ENCODE assay signal across 42 mouse cellular contexts in genomic region chr15:10378338-10378959, GRCm38 (mm10). TPM values are rescaled to one million over a fixed set of nuclear protein-coding genes. Genes with fewer than 3 reads are reported as not detected.
DNase-seq lines count a peak whose midpoint lies in the region; ATAC-seq and TF ChIP-seq lines count a peak whose summit lies in the region.
"Had no signal": no experiment of that assay in that cellular context is flagged by ENCODE, and none has a peak within 500 bp of the region (broad histone marks: within the 10 kb centered on the region; RNA-seq: fewer than 3 reads in every experiment).

No protein-coding gene starts in this region.

- intact Hi-C loops in left cerebral cortex, postnatal 14 days (cut with DNase I): no loop called here

- H3K4me3 ChIP-seq in liver, embryonic 16.5 days (ENCODE audit: low read depth, low read length): no peak overlapping the region
- H3K4me3 ChIP-seq in liver, embryonic 11.5 days (ENCODE audit: low read depth, low read length): no peak overlapping the region
- no peak overlapping the region for H3K4me3 ChIP-seq in myocyte
- no peak overlapping the region for H3K4me3 ChIP-seq in heart, embryonic 11.5 days (ENCODE audit: low read depth, low read length)
- H3K4me3 ChIP-seq: embryonic facial prominence, embryonic 12.5 days; heart, adult 2 months; kidney, embryonic 15.5 days; megakaryocyte, embryonic 14.5 days; midbrain, embryonic 12.5 days; neural tube, embryonic 13.5 days had no signal

- TF ChIP-seq POLR2A in myocyte (IDR thresholded peaks at IDR 0.05; ENCODE audit: insufficient read length, low read depth): no peak

- ATAC-seq in liver, embryonic 16.5 days (ENCODE audit: low read depth): no peak
- ATAC-seq in liver, embryonic 11.5 days (replicated peaks; ENCODE audit: low FRiP score): no peak
- ATAC-seq in heart, embryonic 11.5 days (replicated peaks; ENCODE audit: insufficient number of reproducible peaks, low FRiP score, low TSS enrichment): no peak
- ATAC-seq: activated CD4-positive, CD25-positive, alpha-beta regulatory T cell, adult 4 months; forebrain, embryonic 14.5 days; hindbrain, embryonic 16.5 days; lung, postnatal 0 days had no signal

- no peaks in the 10 kb centered on the region for H3K27me3 ChIP-seq in liver, embryonic 16.5 days (ENCODE audit: control insufficient read depth, insufficient read depth, low read depth, low read length)
- no peaks in the 10 kb centered on the region for H3K27me3 ChIP-seq in liver, embryonic 11.5 days (replicated peaks; ENCODE audit: control insufficient read depth, insufficient read depth, low read length)
- H3K27me3 ChIP-seq in myocyte (ENCODE audit: control insufficient read depth, insufficient read depth, insufficient read length): no peaks in the 10 kb centered on the region
- no peaks in the 10 kb centered on the region for H3K27me3 ChIP-seq in heart, embryonic 11.5 days (ENCODE audit: control insufficient read depth, insufficient read depth, low read length)
- H3K27me3 ChIP-seq: embryonic facial prominence, embryonic 12.5 days; kidney, embryonic 15.5 days; megakaryocyte, embryonic 14.5 days; midbrain, embryonic 12.5 days; neural tube, embryonic 13.5 days had no signal

- H3K9me3 ChIP-seq in liver, embryonic 16.5 days (replicated peaks; ENCODE audit: control insufficient read depth, low read length): no peaks in the 10 kb centered on the region
- H3K9me3 ChIP-seq in liver, embryonic 11.5 days (ENCODE audit: control insufficient read depth, low read length): no peaks in the 10 kb centered on the region
- H3K9me3 ChIP-seq in heart, embryonic 11.5 days (replicated peaks; ENCODE audit: control insufficient read depth, low read length): no peaks in the 10 kb centered on the region
- H3K9me3 ChIP-seq: embryonic facial prominence, embryonic 12.5 days; kidney, embryonic 15.5 days; megakaryocyte, embryonic 14.5 days; midbrain, embryonic 12.5 days; neural tube, embryonic 13.5 days had no signal

- peaks cover 3% of the 10 kb centered on the region for H3K4me1 ChIP-seq in liver, embryonic 16.5 days (ENCODE audit: control insufficient read depth, low read depth, low read length)
- no peaks in the 10 kb centered on the region for H3K4me1 ChIP-seq in liver, embryonic 11.5 days (replicated peaks; ENCODE audit: control insufficient read depth, insufficient read depth, low read length)
- no peaks in the 10 kb centered on the region for H3K4me1 ChIP-seq in heart, embryonic 11.5 days (ENCODE audit: control insufficient read depth, insufficient read depth, low read length)
- H3K4me1 ChIP-seq: embryonic facial prominence, embryonic 12.5 days; kidney, embryonic 15.5 days; megakaryocyte, embryonic 14.5 days; midbrain, embryonic 12.5 days; neural tube, embryonic 13.5 days had no signal

- no peak overlapping the region for H3K4me2 ChIP-seq in liver, embryonic 16.5 days (ENCODE audit: low read depth, low read length)
- H3K4me2 ChIP-seq in liver, embryonic 11.5 days: no peak overlapping the region
- peak overlapping the region; percentile 7 for H3K4me2 ChIP-seq in myocyte (ENCODE audit: low read depth)
- H3K4me2 ChIP-seq in heart, embryonic 11.5 days: no peak overlapping the region
- H3K4me2 ChIP-seq: embryonic facial prominence, embryonic 12.5 days; kidney, embryonic 15.5 days; midbrain, embryonic 12.5 days; neural tube, embryonic 13.5 days had no signal

- H3K27ac ChIP-seq in liver, embryonic 16.5 days (ENCODE audit: low read length): peak overlapping the region; percentile 22; the same call in 1 of the 2 replicates
- H3K27ac ChIP-seq in liver, embryonic 11.5 days (ENCODE audit: low read depth, low read length): no peak overlapping the region
- H3K27ac ChIP-seq in heart, embryonic 11.5 days (ENCODE audit: low read depth, low read length): no peak overlapping the region
- H3K27ac ChIP-seq: embryonic facial prominence, embryonic 12.5 days; heart, adult 2 months; kidney, embryonic 15.5 days; midbrain, embryonic 12.5 days; neural tube, embryonic 13.5 days had no signal

- WGBS in liver, embryonic 16.5 days (ENCODE audit: insufficient replicate concordance): 52% methylated on average over 4 of the region's 4 CpGs
- 76% methylated on average over 4 of the region's 4 CpGs for WGBS in liver, embryonic 11.5 days
- 89% methylated on average over 4 of the region's 4 CpGs for WGBS in heart, embryonic 11.5 days (ENCODE audit: insufficient replicate concordance)

- H3K36me3 ChIP-seq in liver, embryonic 16.5 days (ENCODE audit: control insufficient read depth, insufficient read depth): no peaks in the 10 kb centered on the region
- H3K36me3 ChIP-seq in liver, embryonic 11.5 days (ENCODE audit: control insufficient read depth, insufficient read depth, low read length): no peaks in the 10 kb centered on the region
- no peaks in the 10 kb centered on the region for H3K36me3 ChIP-seq in myocyte (ENCODE audit: control insufficient read depth, insufficient read depth)
- no peaks in the 10 kb centered on the region for H3K36me3 ChIP-seq in heart, embryonic 11.5 days (ENCODE audit: control insufficient read depth, insufficient read depth, low read length)
- H3K36me3 ChIP-seq: embryonic facial prominence, embryonic 12.5 days; kidney, embryonic 15.5 days; midbrain, embryonic 12.5 days; neural tube, embryonic 13.5 days had no signal

- no peak overlapping the region for H3K9ac ChIP-seq in liver, embryonic 16.5 days (ENCODE audit: low read depth, low read length)
- H3K9ac ChIP-seq in liver, embryonic 11.5 days (ENCODE audit: low read depth, low read length): no peak overlapping the region
- H3K9ac ChIP-seq in heart, embryonic 11.5 days (ENCODE audit: low read depth, low read length): no peak overlapping the region
- H3K9ac ChIP-seq: embryonic facial prominence, embryonic 12.5 days; kidney, embryonic 15.5 days; midbrain, embryonic 12.5 days; neural tube, embryonic 13.5 days had no signal

- no peaks in the 10 kb centered on the region for H3K79me2 ChIP-seq in myocyte (ENCODE audit: control insufficient read depth, insufficient read depth)

- peak; percentile 5 to 6 for DNase-seq in left cerebral cortex, postnatal 14 days (ENCODE audit: low spot score in 2 of 2)
- DNase-seq in left cerebral cortex, adult 8-10 months (ENCODE audit: low spot score in 2 of 2): no peak
- DNase-seq in liver, embryonic 11.5 days (ENCODE audit: low spot score): no peak
- peak; percentile 33 for DNase-seq in forelimb bud, embryonic 11.5 days (ENCODE audit: low read depth, low spot score)
- DNase-seq: adrenal gland, postnatal 10 days; B cell, adult 2 months; cerebellum, adult 11 months; cerebellum, adult 9-10 months; embryo, embryonic 11 days; heart, adult 2 months; kidney, adult 18-20 months; kidney, postnatal 25 days; layer of hippocampus, postnatal 36 days; lung, adult 18-20 months; lung, postnatal 4 days; right cerebral cortex, postnatal 25 days; spleen, adult 18-20 months; thymus, adult 18-20 months; thymus, postnatal 4 days had no signal

- no peak overlapping the region for H3ac ChIP-seq in myocyte (ENCODE audit: control insufficient read depth, insufficient read length)

TF ChIP-seq in myocyte, 11 proteins besides CTCF, POLR2A, EP300 and RAD21:
- TF ChIP-seq MYOG (IDR thresholded peaks at IDR 0.05; ENCODE audit: control insufficient read depth in 1 of 3, insufficient read depth in 1 of 3, insufficient read length in 2 of 3, low read depth in 2 of 3): peak in 1 of 3 experiments; percentile 67
- TF ChIP-seq TCF3 (IDR thresholded peaks at IDR 0.05; ENCODE audit: insufficient read length, low read depth): no peak

RNA-seq across cellular contexts. Expression of gene Agxt2, which starts 20.1 kb away (rescaled TPM):
- total RNA-seq in left cerebral cortex, postnatal 14 days (2021): not detected
- not detected for total RNA-seq in left cerebral cortex, adult 8-10 months (2022)
- 14.5 and 15.3 TPM in 2 replicates for polyA plus RNA-seq in liver, embryonic 16.5 days (2015; fragmentation: Nextera tagmentation; extraction: Ambion mirVana)
- polyA plus RNA-seq in liver, embryonic 11.5 days (2014; fragmentation: Nextera tagmentation; extraction: Ambion mirVana): 4.3 and 5.6 TPM in 2 replicates
- not detected for polyA plus RNA-seq in myocyte (2012; fragmentation: generic; extraction: Trizol)
- 0.16 TPM in 1 of 2 replicates, not detected in the other for polyA plus RNA-seq in heart, embryonic 11.5 days (2014; fragmentation: Nextera tagmentation; extraction: Ambion mirVana)
- total RNA-seq: ES-E14; gastrocnemius, adult 8-10 months; heart, adult 2 months; heart, postnatal 25 days; layer of hippocampus, adult 8-10 months; layer of hippocampus, postnatal 36 days; midbrain, postnatal 0 days had no signal
- polyA plus RNA-seq: activated CD4-positive, CD25-positive, alpha-beta regulatory T cell, adult 4 months; embryonic facial prominence, embryonic 12.5 days; forebrain, embryonic 14.5 days; heart, adult 2 months; heart, embryonic 14.5 days; hindbrain, embryonic 11.5 days; hindbrain, embryonic 16.5 days; intestine, embryonic 14.5 days; limb, embryonic 11.5 days; lung, postnatal 0 days; midbrain, embryonic 12.5 days; midbrain, postnatal 0 days; neural tube, embryonic 13.5 days had no signal

RNA-seq across cellular contexts. Expression of gene Gm21973, which starts 53.3 kb away (rescaled TPM):
- not detected for total RNA-seq in left cerebral cortex, postnatal 14 days (2021)
- total RNA-seq in left cerebral cortex, adult 8-10 months (2022): not detected
- polyA plus RNA-seq in liver, embryonic 16.5 days (2015; fragmentation: Nextera tagmentation; extraction: Ambion mirVana): not detected in 2 replicates
- polyA plus RNA-seq in liver, embryonic 11.5 days (2014; fragmentation: Nextera tagmentation; extraction: Ambion mirVana): not detected in 2 replicates
- not detected for polyA plus RNA-seq in myocyte (2012; fragmentation: generic; extraction: Trizol)
- polyA plus RNA-seq in heart, embryonic 11.5 days (2014; fragmentation: Nextera tagmentation; extraction: Ambion mirVana): not detected in 2 replicates
- total RNA-seq: adrenal gland, postnatal 10 days; ES-E14; gastrocnemius, adult 8-10 months; gastrocnemius, postnatal 4 days; heart, adult 2 months; heart, postnatal 25 days; layer of hippocampus, adult 8-10 months; layer of hippocampus, postnatal 36 days; midbrain, postnatal 0 days had no signal
- polyA plus RNA-seq: activated CD4-positive, CD25-positive, alpha-beta regulatory T cell, adult 4 months; embryonic facial prominence, embryonic 12.5 days; forebrain, embryonic 14.5 days; heart, adult 2 months; heart, embryonic 14.5 days; hindbrain, embryonic 11.5 days; hindbrain, embryonic 16.5 days; intestine, embryonic 14.5 days; kidney, embryonic 15.5 days; limb, embryonic 11.5 days; lung, postnatal 0 days; midbrain, embryonic 12.5 days; midbrain, postnatal 0 days; neural tube, embryonic 13.5 days; stomach, embryonic 16.5 days had no signal

Comparison
In these comparisons a context has a peak if more than half of its experiments do, and no peak if none do; other contexts are left out.
1. DNase-seq: peak in left cerebral cortex, postnatal 14 days (2 of 2) and forelimb bud, embryonic 11.5 days (single experiment); none in left cerebral cortex, adult 8-10 months (0 of 2) and liver, embryonic 11.5 days (single experiment).